Mouse (Mus musculus) megakaryocyte, adult 5-6 weeks (primary cell): ENCODE measurements around the gene Col26a1. TPM values are rescaled to one million over a fixed set of nuclear protein-coding genes. Genes with fewer than 3 reads are reported as not detected.

Experiments
- ATAC-seq: 2 replicates; pipeline ENCODE4 v1.8.0; 2016; ENCODE audit warnings: mild to moderate bottlenecking, inconsistent platforms; ENCODE audit not compliant: poor library complexity, severe bottlenecking
- total RNA-seq, 2 experiments: library from RNA; stranded (forward) in 1 of 2; stranded (reverse) in 1 of 2; fragments of 153-499, 151-499 nt in 1 of 2; fragments of 221-1000, 200-1000 nt in 1 of 2; gene quantifications; 2 replicates each; pipeline versions ENCODE4 v1.2.3 to v1.2.4; 2015 to 2017

The Col26a1 gene
- total RNA-seq, 2 experiments from 2014 or later: not detected

- no peak for ATAC-seq
These were observed 788 bp downstream of the Col26a1 start for GRCm38 (mm10) chr5:136882055-136882787.

- peak; percentile 40; the same call in 1 of the 2 replicates for ATAC-seq
These were observed 1.5 kb downstream of the Col26a1 start for GRCm38 (mm10) chr5:136881380-136882009.

- no peak for ATAC-seq
These were observed 2.9 kb downstream of the Col26a1 start for GRCm38 (mm10) chr5:136880101-136880500.

- no peak for ATAC-seq
These were observed 8.7 kb downstream of the Col26a1 start for GRCm38 (mm10) chr5:136874271-136874670.

GRCm38 (mm10) chr5:136872417-136872816 lies 10.6 kb downstream of the Col26a1 start:
- ATAC-seq: no peak

- ATAC-seq: no peak
These were observed 13.4 kb downstream of the Col26a1 start for GRCm38 (mm10) chr5:136869451-136870114.

GRCm38 (mm10) chr5:136867706-136868105 lies 15.3 kb downstream of the Col26a1 start:
- no peak for ATAC-seq

GRCm38 (mm10) chr5:136863961-136864674 lies 18.9 kb downstream of the Col26a1 start:
- ATAC-seq: no peak

GRCm38 (mm10) chr5:136863276-136863675 lies 19.7 kb downstream of the Col26a1 start:
- ATAC-seq: no peak

- ATAC-seq: no peak
These were observed 20.2 kb downstream of the Col26a1 start for GRCm38 (mm10) chr5:136862806-136863205.

- no peak for ATAC-seq
These were observed 21.6 kb downstream of the Col26a1 start for GRCm38 (mm10) chr5:136861191-136861940.

GRCm38 (mm10) chr5:136850716-136851115 lies 32.3 kb downstream of the Col26a1 start:
- no peak for ATAC-seq

- ATAC-seq: no peak
These were observed 36.4 kb downstream of the Col26a1 start for GRCm38 (mm10) chr5:136846385-136847264.

- ATAC-seq: no peak
These were observed 39.1 kb downstream of the Col26a1 start for GRCm38 (mm10) chr5:136843930-136844329.

GRCm38 (mm10) chr5:136840036-136840435 lies 43.0 kb downstream of the Col26a1 start:
- no peak for ATAC-seq

GRCm38 (mm10) chr5:136833053-136833452 lies 50.0 kb downstream of the Col26a1 start:
- ATAC-seq: no peak

- no peak for ATAC-seq
These were observed 52.9 kb downstream of the Col26a1 start for GRCm38 (mm10) chr5:136830156-136830555.

- ATAC-seq: no peak
These were observed 61.0 kb downstream of the Col26a1 start for GRCm38 (mm10) chr5:136821971-136822370.

- no peak for ATAC-seq
These were observed 62.1 kb downstream of the Col26a1 start for GRCm38 (mm10) chr5:136820911-136821310.
